Mouse (Mus musculus): Measurements from ENCODE around the gene Etv5. TPM values are rescaled to one million over a fixed set of nuclear protein-coding genes. Genes with fewer than 3 reads are reported as not detected.

Gene Etv5
- polyA plus RNA-seq, 1 experiment from 2014 or later = 3.8 TPM

DNA sequence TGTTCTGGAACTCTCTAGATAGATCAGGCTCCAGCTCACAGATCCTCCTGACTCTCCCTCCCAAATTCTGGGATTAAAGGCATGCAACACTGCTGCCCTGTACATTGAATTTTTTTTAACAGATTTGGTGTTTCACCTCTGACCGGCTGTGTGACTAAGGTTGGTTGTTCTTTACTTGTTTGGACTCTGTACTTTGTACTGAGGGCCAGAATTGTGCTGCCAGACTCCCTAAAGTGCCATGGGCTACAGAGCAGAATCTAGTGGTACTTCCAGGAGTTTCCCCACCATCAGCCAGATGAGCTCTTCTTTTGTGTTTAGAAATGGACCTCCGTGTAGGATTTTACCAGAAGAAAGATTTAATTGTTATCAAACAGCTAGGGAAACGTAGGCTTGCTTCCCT is 103.7 kb downstream of the Etv5 start:
- Histone ChIP-seq H3K4me2 (no peak overlapping the region), H3K9ac (no peak overlapping the region), H3K4me1 (replicated peaks) (no peaks in the 10 kb centered on the region), H3K27me3 (no peaks in the 10 kb centered on the region), H3K36me3 (replicated peaks) (no peaks in the 10 kb centered on the region), H3K4me3 (replicated peaks) (no peak overlapping the region), H3K9me3 (replicated peaks) (no peaks in the 10 kb centered on the region), H3K27ac (replicated peaks) (no peak overlapping the region)
- WGBS (ENCODE audit: insufficient replicate concordance) = 60% methylated on average over 3 of the region's 3 CpGs
- ATAC-seq (ENCODE audit: insufficient read depth) = no peak

Other genes with a start within 250 kb of the Etv5 start
- 138 and 140 TPM in 2 replicates for gene Tra2b, start 173.7 kb downstream of the Etv5 start, polyA plus RNA-seq (2015; fragmentation: Nextera tagmentation; extraction: Ambion mirVana)
- gene Dgkg, start 217.5 kb upstream of the Etv5 start, polyA plus RNA-seq (2015; fragmentation: Nextera tagmentation; extraction: Ambion mirVana) = 1.3 and 1.4 TPM in 2 replicates